Mouse (Mus musculus) MEL (cell line): ENCODE results near the gene Smug1. TPM values are rescaled to one million over a fixed set of nuclear protein-coding genes. Genes with fewer than 3 reads are reported as not detected.

Experiments
- DNase-seq: peaks from one replicate; pipeline ENCODE4 v3.0.0; 2011; ENCODE audit warnings: low read depth, low spot score
- H3K27ac ChIP-seq: 2 replicates; pipeline ENCODE4 v1.5.1; 2012; ENCODE audit warnings: low read depth, mild to moderate bottlenecking, control low read depth, low read length, moderate library complexity; ENCODE audit not compliant: control insufficient read depth
- H3K27me3 ChIP-seq, 2 experiments: fragments of 150-350 bp in 1 of 2; sonication (generic) in 1 of 2; 2 replicates each; pipeline ENCODE4 v1.6.1; 2012; ENCODE audit warnings: low read length in 2 of 2, mild to moderate bottlenecking in 2 of 2, improper control_type of control experiment in 1 of 2, moderate library complexity in 1 of 2; ENCODE audit not compliant: insufficient read depth in 2 of 2, control insufficient read depth in 1 of 2
- H3K36me3 ChIP-seq, 2 experiments: 2 replicates each; pipeline ENCODE4 v1.6.1; 2012 to 2014; ENCODE audit warnings: low read length in 2 of 2, improper control_type of control experiment in 1 of 2, inconsistent platforms in 1 of 2, mild to moderate bottlenecking in 1 of 2; ENCODE audit not compliant: insufficient read depth in 2 of 2, control insufficient read depth in 1 of 2
- H3K4me1 ChIP-seq, 2 experiments: fragments of 150-350 bp in 1 of 2; sonication (generic) in 1 of 2; 2 replicates each; pipeline ENCODE4 v1.6.1; 2012; ENCODE audit warnings: low read length in 2 of 2, improper control_type of control experiment in 1 of 2, mild to moderate bottlenecking in 1 of 2; ENCODE audit not compliant: insufficient read depth in 2 of 2, control insufficient read depth in 1 of 2
- H3K4me3 ChIP-seq, 2 experiments: fragments of 150-350 bp in 1 of 2; sonication (generic) in 1 of 2; 2 replicates each; pipeline ENCODE4 v1.5.1; 2012; ENCODE audit warnings: low read depth in 2 of 2, low read length in 2 of 2, mild to moderate bottlenecking in 2 of 2, moderate library complexity in 2 of 2, control low read depth in 1 of 2, improper control_type of control experiment in 1 of 2; ENCODE audit not compliant: control insufficient read depth in 1 of 2, insufficient read depth in 1 of 2
- H3K79me2 ChIP-seq: 2 replicates; pipeline ENCODE4 v1.6.1; 2012; ENCODE audit warnings: mild to moderate bottlenecking, low read length, moderate library complexity; ENCODE audit not compliant: control insufficient read depth, poor library complexity, insufficient read depth
- H3K9ac ChIP-seq: 2 replicates; pipeline ENCODE4 v1.6.1; 2012; ENCODE audit warnings: low read depth, mild to moderate bottlenecking, control low read depth, low read length, moderate library complexity; ENCODE audit not compliant: control insufficient read depth, poor library complexity, severe bottlenecking
- H3K9me3 ChIP-seq: fragments of 150-350 bp; sonication (generic); replicated peaks from 2 replicates; pipeline ENCODE4 v1.6.1; 2012; ENCODE audit warnings: mild to moderate bottlenecking, low read length, improper control_type of control experiment, moderate library complexity; ENCODE audit not compliant: insufficient read depth
- BHLHE40 ChIP-seq: IDR thresholded peaks from 2 replicates; pipeline ENCODE4 v1.6.1; 2012; ENCODE audit warnings: low read depth, mild to moderate bottlenecking, inconsistent platforms, low read length, improper control_type of control experiment, borderline replicate concordance
- CHD1 ChIP-seq: IDR thresholded peaks from 2 replicates; pipeline ENCODE4 v1.6.1; 2012; ENCODE audit warnings: low read depth, mild to moderate bottlenecking, inconsistent platforms, low read length, improper control_type of control experiment
- ETS1 ChIP-seq: IDR thresholded peaks from 2 replicates; pipeline ENCODE4 v1.6.1; 2012; ENCODE audit warnings: low read depth, mild to moderate bottlenecking, inconsistent platforms, low read length, improper control_type of control experiment, moderate library complexity
- GABPA ChIP-seq: IDR thresholded peaks from 2 replicates; pipeline ENCODE4 v1.6.1; 2012; ENCODE audit warnings: low read depth, mild to moderate bottlenecking, inconsistent platforms, low read length, improper control_type of control experiment, moderate library complexity
- HCFC1 ChIP-seq: IDR thresholded peaks from 2 replicates; pipeline ENCODE4 v1.6.1; 2012; ENCODE audit warnings: low read depth, mild to moderate bottlenecking, inconsistent platforms, low read length, improper control_type of control experiment, moderate library complexity
- KAT2A ChIP-seq: conservative IDR thresholded peaks from 2 replicates; pipeline ENCODE4 v1.6.1; 2012; ENCODE audit warnings: low read depth, low read length, improper control_type of control experiment, inconsistent platforms
- MYB ChIP-seq: IDR thresholded peaks from 2 replicates; pipeline ENCODE4 v1.6.1; 2011; ENCODE audit warnings: mild to moderate bottlenecking, low read depth, low read length, improper control_type of control experiment
- MYC ChIP-seq: IDR thresholded peaks from 2 replicates; pipeline ENCODE4 v1.6.1; 2011; ENCODE audit warnings: low read depth, mild to moderate bottlenecking, low read length, improper control_type of control experiment, moderate library complexity
- NELFE ChIP-seq: IDR thresholded peaks from 2 replicates; pipeline ENCODE4 v1.6.1; 2011; ENCODE audit warnings: low read depth, low read length, improper control_type of control experiment
- POLR2A ChIP-seq, 2 experiments: IDR thresholded peaks; 2 replicates each; pipeline ENCODE4 v1.6.1; 2011 to 2012; ENCODE audit warnings: low read length in 2 of 2, mild to moderate bottlenecking in 2 of 2, control low read depth in 1 of 2, improper control_type of control experiment in 1 of 2, low read depth in 1 of 2, moderate library complexity in 1 of 2; ENCODE audit not compliant: control insufficient read depth in 1 of 2, insufficient read depth in 1 of 2, poor library complexity in 1 of 2
- POLR2AphosphoS2 ChIP-seq: IDR thresholded peaks from 2 replicates; pipeline ENCODE4 v1.6.1; 2011; ENCODE audit warnings: low read length, improper control_type of control experiment
- POLR2AphosphoS5 ChIP-seq: IDR thresholded peaks from 2 replicates; pipeline ENCODE4 v1.6.1; 2012; ENCODE audit warnings: low read depth, borderline replicate concordance, mild to moderate bottlenecking, inconsistent platforms, low read length, moderate library complexity, mixed read lengths
- RAD21 ChIP-seq: IDR thresholded peaks from 2 replicates; pipeline ENCODE4 v1.6.1; 2011; ENCODE audit warnings: mild to moderate bottlenecking, low read depth, low read length, improper control_type of control experiment
- RCOR1 ChIP-seq: IDR thresholded peaks from 2 replicates; pipeline ENCODE4 v1.6.1; 2012; ENCODE audit warnings: low read depth, mild to moderate bottlenecking, inconsistent platforms, low read length, improper control_type of control experiment
- TBP ChIP-seq: IDR thresholded peaks from 2 replicates; pipeline ENCODE4 v1.8.0; 2011; ENCODE audit warnings: low read depth, low read length, improper control_type of control experiment
- UBTF ChIP-seq: IDR thresholded peaks from 2 replicates; pipeline ENCODE4 v1.6.1; 2012; ENCODE audit warnings: low read depth, mild to moderate bottlenecking, inconsistent platforms, low read length, improper control_type of control experiment, moderate library complexity, borderline replicate concordance; ENCODE audit not compliant: insufficient read depth
- USF2 ChIP-seq, 2 experiments: IDR thresholded peaks; 2 replicates each; pipeline ENCODE4 v1.6.1; 2011 to 2012; ENCODE audit warnings: improper control_type of control experiment in 2 of 2, low read length in 2 of 2, borderline replicate concordance in 1 of 2, inconsistent platforms in 1 of 2, low read depth in 1 of 2, mild to moderate bottlenecking in 1 of 2; ENCODE audit not compliant: insufficient read depth in 1 of 2
- ZKSCAN1 ChIP-seq: IDR thresholded peaks from 2 replicates; pipeline ENCODE4 v1.6.1; 2012; ENCODE audit warnings: low read depth, mild to moderate bottlenecking, inconsistent platforms, low read length, improper control_type of control experiment, moderate library complexity
- polyA plus RNA-seq, 2 experiments: library from polyadenylated mRNA; stranded (reverse) in 1 of 2; unstranded in 1 of 2; fragments of >175 nt in 1 of 2; fragments of >200 nt in 1 of 2; gene quantifications; 2 replicates each; pipeline versions ENCODE4 v1.2.1 to v1.2.4; 2012; ENCODE audit warnings: low replicate concordance in 2 of 2, low read depth in 1 of 2; ENCODE audit not compliant: insufficient read length in 2 of 2, insufficient read depth in 1 of 2, missing spikeins in 1 of 2
- total RNA-seq: library from RNA; depleted of rRNA; stranded (reverse); fragments of 300-350 nt; gene quantifications from 2 replicates; pipeline ENCODE4 v1.2.3, GENCODE M21; 2012

Gene Smug1
- total and polyA plus RNA-seq, 3 experiments = 4.6 to 5.2 TPM; not detected in 1

DNA sequence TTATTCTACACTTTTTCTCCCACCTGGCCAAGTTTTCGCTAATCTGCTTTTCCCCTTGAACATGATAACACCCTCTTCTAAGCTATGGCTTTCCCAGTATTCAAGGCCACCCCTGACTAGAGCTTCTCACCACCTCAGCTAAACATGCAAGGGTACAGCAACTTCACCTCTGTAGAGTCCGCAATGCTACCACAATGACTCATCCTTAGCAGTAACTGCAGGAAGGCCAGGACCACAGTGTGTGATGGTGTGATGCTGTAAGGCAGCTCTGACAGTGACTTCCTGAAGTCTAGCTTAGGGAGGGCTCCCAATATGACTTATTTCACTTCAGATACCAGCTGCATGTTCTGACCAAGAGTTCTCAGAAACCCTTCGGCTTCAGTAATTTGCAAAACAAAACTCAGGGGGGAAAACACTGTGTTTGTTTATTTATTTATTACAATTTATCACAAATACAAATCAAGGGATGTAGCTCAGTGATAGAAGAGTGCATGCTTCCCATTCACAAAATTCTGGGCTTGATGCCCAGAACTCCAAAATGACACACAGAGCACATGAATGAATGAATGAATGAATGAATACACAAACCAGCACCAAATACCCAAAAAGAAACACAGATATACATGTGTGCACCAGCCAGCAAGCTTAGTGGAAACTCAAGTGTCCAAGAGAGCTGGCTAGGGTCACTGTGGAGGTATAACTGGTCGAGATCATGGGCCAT lies 13.8 kb downstream of the Smug1 start:
- peak; percentile 52 for DNase-seq
- peaks cover 3 to 20% of the 10 kb centered on the region in 2 experiments for H3K4me1 ChIP-seq
- no peaks in the 10 kb centered on the region for H3K27me3 ChIP-seq
- H3K4me3 ChIP-seq = peak overlapping the region in 1 of 2 experiments; percentile 48; a peak in 1 of 4 replicates
- H3K36me3 ChIP-seq = peaks cover 0 to 13% of the 10 kb centered on the region in 2 experiments; a peak in 2 of 4 replicates
- peak overlapping the region; percentile 43 for H3K27ac ChIP-seq
- no peak for TF ChIP-seq UBTF
- no peak for TF ChIP-seq POLR2AphosphoS5
- no peak for TF ChIP-seq CHD1
- TF ChIP-seq ZKSCAN1 = no peak
- no peak for TF ChIP-seq MYC
- TF ChIP-seq MYB = no peak
- TF ChIP-seq POLR2AphosphoS2 = no peak
- TF ChIP-seq KAT2A = no peak
- TF ChIP-seq GABPA = no peak
- no peaks in the 10 kb centered on the region for H3K9me3 ChIP-seq
- peak overlapping the region; percentile 28 for H3K9ac ChIP-seq
- no peaks in the 10 kb centered on the region for H3K79me2 ChIP-seq

DNA sequence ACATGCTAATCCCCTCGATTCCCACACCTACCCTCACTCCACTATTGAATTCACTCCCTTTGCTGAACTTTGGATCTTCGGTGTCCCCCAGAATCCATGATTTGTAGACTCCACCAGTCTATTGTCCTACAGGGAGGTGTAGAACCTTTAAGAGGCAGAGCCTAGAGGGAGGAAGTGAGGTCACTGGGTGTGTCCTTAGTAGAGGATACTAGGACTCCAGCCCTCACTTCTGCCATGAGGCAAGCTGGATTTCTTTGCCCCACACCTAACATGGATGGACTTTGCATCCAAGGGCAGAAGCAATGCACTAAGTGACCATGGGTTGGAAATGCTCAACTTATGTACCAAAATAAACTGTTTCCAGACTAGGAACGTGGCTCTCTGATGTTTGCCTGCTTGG lies 14.5 kb downstream of the Smug1 start:
- Histone ChIP-seq H3K4me1 (peaks cover 3 to 20% of the 10 kb centered on the region in 2 experiments), H3K9me3 (no peaks in the 10 kb centered on the region), H3K27ac (peak overlapping the region; percentile 43), H3K9ac (peak overlapping the region; percentile 28), H3K4me3 (peak overlapping the region; percentile 5 to 48; a peak in 2 of 4 replicates), H3K79me2 (no peaks in the 10 kb centered on the region), H3K36me3 (peaks cover 0 to 13% of the 10 kb centered on the region in 2 experiments; a peak in 2 of 4 replicates), H3K27me3 (no peaks in the 10 kb centered on the region)
- 0 out of 2 replicates have a peak, but pooled peaks have one; percentile 43 for TF ChIP-seq TBP
- TF ChIP-seq MYC = peak; percentile 50; the same call in 1 of the 2 replicates
- peak in 1 of 2 experiments; percentile 69; a peak in 2 of 4 replicates for TF ChIP-seq POLR2A (IDR thresholded peaks at IDR 0.05; ENCODE audit: control insufficient read depth in 1 of 2, insufficient read depth in 1 of 2, low read depth in 1 of 2, low read length in 2 of 2, poor library complexity in 1 of 2)
- TF ChIP-seq BHLHE40 = no peak
- TF ChIP-seq CHD1 = no peak
- TF ChIP-seq HCFC1 = peak; percentile 70; the same call in 1 of the 2 replicates
- peak; percentile 58 for TF ChIP-seq NELFE
- no peak for TF ChIP-seq RCOR1
- no peak for TF ChIP-seq RAD21
- peak; percentile 46; the same call in 1 of the 2 replicates for TF ChIP-seq POLR2AphosphoS2
- no peak for TF ChIP-seq GABPA
- TF ChIP-seq USF2 (IDR thresholded peaks at IDR 0.05; ENCODE audit: borderline replicate concordance in 1 of 2, insufficient read depth in 1 of 2, low read depth in 1 of 2, low read length in 2 of 2) = no peak
- TF ChIP-seq ETS1 = no peak
- DNase-seq = peak; percentile 62
